Mouse (Mus musculus) midbrain, embryonic 15.5 days (tissue): ENCODE measurements around the gene Lig4. TPM values are rescaled to one million over a fixed set of nuclear protein-coding genes. Genes with fewer than 3 reads are reported as not detected.

Source experiments
- polyA plus RNA-seq: library from polyadenylated mRNA; unstranded; fragments of >200 nt; fragmentation: Nextera tagmentation; extraction: Ambion mirVana; gene quantifications from 2 replicates; pipeline ENCODE4 v1.2.1, GENCODE M21; 2015

Gene Lig4
- polyA plus RNA-seq, 1 experiment from 2014 or later, result 12.3 TPM

Other genes with a start within 250 kb of the Lig4 start
- 32.8 and 34.1 TPM in 2 replicates for gene Fam155a, start 206.5 kb downstream of the Lig4 start, polyA plus RNA-seq
- gene Gm10217, start 113.4 kb downstream of the Lig4 start, polyA plus RNA-seq, result not detected in 2 replicates
- 13.4 and 13.6 TPM in 2 replicates for gene Abhd13, start within 50 bp of the Lig4 start, polyA plus RNA-seq
- gene Tnfsf13b, start 28.8 kb upstream of the Lig4 start, polyA plus RNA-seq, result 0.18 and 0.58 TPM in 2 replicates
- 6.2 and 7.7 TPM in 2 replicates for gene Myo16, start 176.2 kb upstream of the Lig4 start, polyA plus RNA-seq